Mouse (Mus musculus) urinary bladder, postnatal 4 days (tissue): ENCODE data around the gene Itch.
A peak's percentile ranks its signal among the peaks of the same experiment; 100 is the strongest.
"Not testable (repeated sequence)": the region's sequence is repeated elsewhere in the genome, so short reads cannot be mapped to it uniquely, and the experiment has no call there.

Experiments used
- DNase-seq, 2 experiments: peaks; one replicate each; pipeline ENCODE4 v3.0.0; 2021 to 2022; ENCODE audit warnings: low spot score in 2 of 2

The Itch gene

GRCm38 (mm10) chr2:155133011-155133976 lies at the start of gene Itch:
Gene Itch, plus strand, starts transcription at chr2:155133509.
- peak; percentile 88 for DNase-seq

- DNase-seq, result no peak
Observed at GRCm38 (mm10) chr2:155084546-155084945, 48.8 kb upstream of the Itch start.

DNA sequence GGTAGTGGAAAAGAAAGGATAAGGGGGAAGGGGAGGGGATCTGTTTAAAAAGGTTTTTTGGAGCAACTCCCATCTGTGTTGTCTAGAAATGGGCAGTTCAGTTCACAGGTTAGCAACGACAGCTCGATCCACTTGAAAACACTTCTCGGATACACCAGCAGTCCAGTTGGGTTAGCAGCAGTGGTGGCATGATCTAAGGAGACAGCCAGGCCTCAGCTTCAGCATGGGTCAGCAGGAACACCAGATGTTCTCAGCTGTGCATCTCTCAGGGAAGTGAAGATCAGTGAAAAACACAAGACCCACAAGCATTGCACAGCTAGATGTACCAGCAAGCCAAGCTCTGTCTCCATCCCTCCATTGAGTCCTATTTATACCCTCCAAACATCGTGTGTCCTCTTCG lies 47.0 kb upstream of the Itch start:
- no peak for DNase-seq

DNA sequence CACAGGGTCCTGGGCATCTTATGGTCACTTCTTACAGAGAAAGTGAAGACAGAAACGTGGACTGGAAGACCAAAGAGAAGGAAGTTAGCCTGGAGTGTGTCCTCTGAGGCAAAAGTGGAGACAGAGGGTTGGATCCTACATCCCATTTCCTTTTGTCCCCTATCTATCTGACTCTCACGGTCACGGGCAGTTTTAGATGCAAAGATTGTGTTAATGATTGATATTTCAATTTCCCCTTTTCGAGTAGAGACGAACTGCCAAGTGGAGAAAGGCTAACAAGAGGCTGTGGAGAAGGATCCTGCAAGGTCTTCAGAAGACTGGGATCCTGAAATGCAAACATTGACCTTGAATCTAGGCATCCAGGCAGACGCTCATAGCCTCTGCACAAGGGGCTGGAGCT lies 45.0 kb upstream of the Itch start:
- no peak for DNase-seq

DNA sequence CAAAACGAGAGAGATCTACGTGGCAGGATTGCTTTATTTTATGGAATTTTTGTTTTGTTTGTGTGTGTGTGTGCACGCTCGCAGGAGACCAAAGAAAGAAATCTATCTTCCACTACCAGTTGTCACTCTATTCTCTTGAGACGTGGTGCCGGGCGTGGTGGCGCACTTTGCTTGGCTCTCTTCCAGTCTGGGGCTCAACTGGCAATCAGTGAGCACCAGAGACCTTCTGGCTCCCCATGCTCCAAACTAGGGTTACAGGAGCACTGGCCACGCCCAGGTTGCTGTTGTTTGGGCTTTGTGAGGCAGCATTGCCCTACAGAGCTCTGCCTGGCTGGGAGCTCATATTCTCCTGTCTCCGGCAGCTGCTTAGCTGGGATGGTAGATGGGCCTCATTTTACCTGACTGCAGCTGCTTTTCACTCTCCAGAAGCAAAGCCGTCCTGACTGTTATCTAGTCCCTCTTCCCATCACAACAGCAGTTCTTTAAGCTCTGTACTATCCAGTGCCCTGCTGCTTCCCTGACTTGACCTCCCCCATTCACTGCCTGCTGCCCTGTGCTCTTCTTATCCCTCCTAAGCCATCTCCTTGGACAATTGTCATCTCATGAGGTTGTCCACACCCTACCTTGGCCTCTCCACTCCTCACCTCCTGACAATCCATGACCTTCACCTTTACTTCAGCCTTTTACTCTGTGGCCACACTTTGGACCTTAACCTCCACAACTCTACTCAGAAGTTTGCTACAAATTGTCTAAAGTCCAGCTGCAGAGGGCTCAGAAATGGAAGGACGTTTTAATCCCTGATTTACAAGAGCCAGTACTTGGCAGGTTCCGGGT lies 42.2 kb upstream of the Itch start:
- no peak for DNase-seq

- no peak for DNase-seq
Observed at GRCm38 (mm10) chr2:155091743-155092075, 41.6 kb upstream of the Itch start.

DNA sequence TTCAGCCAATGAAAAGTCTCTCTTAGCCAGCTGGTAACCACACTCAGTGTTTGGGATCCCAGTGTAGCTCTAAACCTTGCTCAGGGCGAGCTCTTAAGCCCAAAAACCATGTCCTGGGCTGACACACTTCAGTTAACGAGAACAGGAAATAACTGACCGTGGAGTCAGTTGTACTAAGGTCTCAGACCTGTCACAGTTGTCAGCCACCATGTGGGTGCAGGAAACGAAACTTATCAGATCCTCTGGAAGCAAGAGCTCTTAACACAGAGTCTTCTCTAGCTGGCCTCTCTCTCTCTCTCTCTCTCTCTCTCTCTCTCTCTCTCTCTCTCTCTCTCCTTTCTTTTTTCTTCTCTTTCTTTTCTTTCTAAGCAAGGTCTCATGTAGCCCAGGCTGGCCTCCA lies 39.9 kb upstream of the Itch start:
- no peak for DNase-seq

GRCm38 (mm10) chr2:155098720-155099380 lies 34.5 kb upstream of the Itch start:
- DNase-seq, result no peak

GRCm38 (mm10) chr2:155099421-155099820 lies 33.9 kb upstream of the Itch start:
- no peak for DNase-seq

- no peak for DNase-seq
Observed at GRCm38 (mm10) chr2:155099994-155100795, 33.1 kb upstream of the Itch start.

DNA sequence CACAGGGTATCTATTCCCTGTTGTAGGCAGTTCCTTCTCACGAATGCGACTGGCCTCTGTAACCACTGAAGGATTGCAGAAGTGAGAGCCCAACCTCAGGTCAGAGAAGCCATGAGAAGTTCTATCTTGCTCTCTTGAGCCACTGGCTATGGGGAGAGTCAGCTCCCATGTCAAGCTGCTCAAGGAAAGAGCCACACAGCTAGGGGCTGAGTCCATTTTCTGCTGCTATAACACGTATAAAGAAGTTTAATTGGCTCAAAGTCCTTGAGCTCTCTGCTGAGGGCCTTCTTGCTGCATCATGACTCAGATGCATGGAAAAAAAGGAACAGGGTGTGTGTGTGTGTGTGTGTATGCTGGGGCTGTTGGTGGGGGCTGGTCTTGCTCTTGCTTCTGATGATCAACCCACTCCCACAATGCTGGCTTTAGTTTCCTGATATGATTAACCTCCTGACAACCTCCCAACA lies 32.5 kb upstream of the Itch start:
- DNase-seq, result no peak

- no peak for DNase-seq
Observed at GRCm38 (mm10) chr2:155101761-155102181, 31.5 kb upstream of the Itch start.

GRCm38 (mm10) chr2:155103607-155104006 lies 29.7 kb upstream of the Itch start:
- no peak for DNase-seq

GRCm38 (mm10) chr2:155107276-155107675 lies 26.0 kb upstream of the Itch start:
- not testable (repeated sequence) for DNase-seq

- no peak for DNase-seq
Observed at GRCm38 (mm10) chr2:155115216-155115830, 18.0 kb upstream of the Itch start.

DNA sequence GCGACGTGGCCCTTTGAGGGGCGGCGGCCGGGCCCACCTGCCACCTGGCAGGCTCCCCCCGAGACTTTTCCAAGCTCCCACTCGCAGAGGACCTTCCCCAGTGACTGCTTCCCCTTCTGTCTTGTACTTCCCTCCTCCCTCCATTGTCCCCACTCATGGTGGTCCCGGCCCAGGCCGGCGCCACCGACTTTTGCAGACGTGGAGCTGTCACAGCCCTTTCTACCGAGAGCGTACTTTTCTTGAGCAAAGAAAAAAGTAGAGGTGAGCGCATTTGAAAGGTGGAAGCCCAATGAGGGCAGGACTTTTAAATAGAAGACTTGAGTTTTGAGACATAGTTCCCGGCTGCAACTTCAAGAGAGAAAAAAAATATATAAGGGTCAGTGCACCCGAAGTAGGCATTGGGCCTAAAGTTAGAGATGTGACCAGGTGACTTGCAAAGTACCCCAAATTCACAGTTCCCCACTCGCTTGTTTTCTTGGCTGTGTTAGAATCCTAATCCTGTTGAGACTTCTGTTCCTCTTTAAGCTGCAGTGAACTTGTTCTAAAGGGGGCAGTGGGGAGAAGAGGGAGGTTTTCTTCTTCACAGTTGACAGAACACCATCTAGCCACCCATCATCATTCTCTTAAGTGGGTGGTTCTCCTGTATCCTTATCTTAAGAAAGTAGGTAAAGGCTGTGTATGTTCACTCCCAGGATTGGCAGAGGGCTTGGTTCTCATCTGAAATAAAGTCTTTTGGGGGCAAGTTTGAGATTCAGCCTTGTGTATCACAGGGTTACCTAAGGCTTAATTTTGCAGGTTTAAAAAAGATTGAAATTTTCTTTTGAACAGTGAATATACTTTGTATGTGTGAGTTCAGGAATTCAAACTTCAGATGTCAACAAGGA lies 910 bp downstream of the Itch start:
- peak in 1 of 2 experiments; percentile 29 for DNase-seq

GRCm38 (mm10) chr2:155135092-155135491 lies 1.8 kb downstream of the Itch start:
- no peak for DNase-seq

DNA sequence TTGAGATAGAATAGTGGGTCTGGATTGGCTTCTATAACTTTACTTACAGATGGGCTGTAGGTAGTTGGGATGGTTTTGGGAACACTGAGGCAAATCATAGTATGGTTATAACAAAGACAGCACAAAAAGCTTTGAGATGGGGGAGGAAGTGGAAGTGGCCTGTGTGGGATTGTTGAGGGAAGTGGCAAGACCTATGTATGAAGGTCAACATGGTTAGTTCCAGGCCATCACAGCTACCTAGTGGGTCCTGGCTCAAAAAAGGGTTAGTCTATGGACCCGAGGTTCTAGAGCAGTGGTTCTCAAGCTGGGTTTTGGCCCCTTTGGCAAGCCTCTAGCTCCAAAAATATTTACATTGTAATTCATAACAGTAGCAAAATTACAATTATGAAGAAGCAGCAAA lies 2.2 kb downstream of the Itch start:
- DNase-seq, result no peak

GRCm38 (mm10) chr2:155140986-155141385 lies 7.7 kb downstream of the Itch start:
- no peak for DNase-seq
